Mouse (Mus musculus): Measurements from ENCODE around the gene Gm49510.
A peak's percentile ranks its signal among the peaks of the same experiment; 100 is the strongest.

Gm49510 gene

GRCm38 (mm10) chr15:78878792-78879516 is 20.5 kb upstream of the Gm49510 start:
- DNase-seq (ENCODE audit: low spot score): peak; percentile 71

GRCm38 (mm10) chr15:78880432-78880831 is 19.0 kb upstream of the Gm49510 start:
- DNase-seq (ENCODE audit: low spot score): no peak

GRCm38 (mm10) chr15:78881828-78882227 is 17.6 kb upstream of the Gm49510 start:
- no peak for DNase-seq (ENCODE audit: low spot score)

GRCm38 (mm10) chr15:78889401-78889853 is 10.0 kb upstream of the Gm49510 start:
- peak; percentile 31 for DNase-seq (ENCODE audit: low spot score)

GRCm38 (mm10) chr15:78892440-78892839 is 7.0 kb upstream of the Gm49510 start:
- no peak for DNase-seq (ENCODE audit: low spot score)

- no peak for DNase-seq (ENCODE audit: low spot score)
Measured at GRCm38 (mm10) chr15:78894726-78895125, 4.7 kb upstream of the Gm49510 start.

GRCm38 (mm10) chr15:78895741-78896140 is 3.7 kb upstream of the Gm49510 start:
- DNase-seq (ENCODE audit: low spot score): no peak

- DNase-seq (ENCODE audit: low spot score): peak; percentile 60
Measured at GRCm38 (mm10) chr15:78896149-78896548, 3.3 kb upstream of the Gm49510 start.

- DNase-seq (ENCODE audit: low spot score): no peak
Measured at GRCm38 (mm10) chr15:78897488-78897887, 2.0 kb upstream of the Gm49510 start.

- DNase-seq (ENCODE audit: low spot score): no peak
Measured at GRCm38 (mm10) chr15:78898507-78899001, 913 bp upstream of the Gm49510 start.

GRCm38 (mm10) chr15:78899740-78900584 is 495 bp downstream of the Gm49510 start, which contains the start of gene Sh3bp1:
Gene Sh3bp1 (plus strand): TSS chr15:78899768.
- peak; percentile 64 for DNase-seq (ENCODE audit: low spot score)

GRCm38 (mm10) chr15:78900585-78901421 is 1.3 kb downstream of the Gm49510 start:
- no peak for DNase-seq (ENCODE audit: low spot score)

GRCm38 (mm10) chr15:78901422-78901789 is 1.9 kb downstream of the Gm49510 start:
- DNase-seq (ENCODE audit: low spot score): no peak

GRCm38 (mm10) chr15:78903243-78903642 is 3.8 kb downstream of the Gm49510 start:
- peak; percentile 86 for DNase-seq (ENCODE audit: low spot score)

- DNase-seq (ENCODE audit: low spot score): no peak
Measured at GRCm38 (mm10) chr15:78908399-78908798, 8.9 kb downstream of the Gm49510 start.

- DNase-seq (ENCODE audit: low spot score): no peak
Measured at GRCm38 (mm10) chr15:78908982-78909381, 9.5 kb downstream of the Gm49510 start.

GRCm38 (mm10) chr15:78912040-78912439 is 12.6 kb downstream of the Gm49510 start:
- no peak for DNase-seq (ENCODE audit: low spot score)

GRCm38 (mm10) chr15:78913632-78914090 is 14.2 kb downstream of the Gm49510 start, which contains the start of gene Pdxp:
Gene Pdxp (plus strand): TSS chr15:78913919.
- peak; percentile 95 for DNase-seq (ENCODE audit: low spot score)

- no peak for DNase-seq (ENCODE audit: low spot score)
Measured at GRCm38 (mm10) chr15:78914091-78914822, 14.8 kb downstream of the Gm49510 start.

- no peak for DNase-seq (ENCODE audit: low spot score)
Measured at GRCm38 (mm10) chr15:78914823-78915659, 15.6 kb downstream of the Gm49510 start.

Data from lung, postnatal 25 days (tissue).